Mouse (Mus musculus): ENCODE results near the gene Nxf1. TPM values are rescaled to one million over a fixed set of nuclear protein-coding genes. Genes with fewer than 3 reads are reported as not detected.

Nxf1 gene
- 120 and 140 TPM in 2 replicates for polyA plus RNA-seq (2015; fragmentation: Nextera tagmentation; extraction: Ambion mirVana)

- peaks cover 12% of the 10 kb centered on the region for H3K36me3 ChIP-seq (ENCODE audit: control insufficient read depth, insufficient read depth, low read length)
- peaks cover 21% of the 10 kb centered on the region for H3K4me1 ChIP-seq (ENCODE audit: control insufficient read depth, insufficient read depth, low read depth, low read length)
- peak within 1 kb of the TSS; percentile 99 for H3K9ac ChIP-seq (ENCODE audit: low read depth, low read length)
- peak within 1 kb of the TSS; percentile 86 for H3K4me3 ChIP-seq (ENCODE audit: low read length)
- peak within 1 kb of the TSS; percentile 86 for H3K27ac ChIP-seq (ENCODE audit: low read depth, low read length)
- no peaks in the 10 kb centered on the region for H3K27me3 ChIP-seq (replicated peaks; ENCODE audit: control insufficient read depth, insufficient read depth, low read length)
- peak within 1 kb of the TSS; percentile 72 for H3K4me2 ChIP-seq (ENCODE audit: low read length)
- WGBS, result under 1% methylated on average over 75 of the region's 75 CpGs
- ATAC-seq, result peak; percentile 95
- H3K9me3 ChIP-seq (ENCODE audit: control insufficient read depth, low read length), result no peaks in the 10 kb centered on the region
Observed at GRCm38 (mm10) chr19:8756635-8757387, at the start of gene Nxf1. Gene Nxf1 (plus strand): TSS chr19:8757073.

- H3K36me3 ChIP-seq (ENCODE audit: control insufficient read depth, insufficient read depth, low read length), result peaks cover 36% of the 10 kb centered on the region
- H3K4me3 ChIP-seq (ENCODE audit: low read length), result no peak overlapping the region
- ATAC-seq, result no peak
- H3K27ac ChIP-seq (ENCODE audit: low read depth, low read length), result no peak overlapping the region
- 95% methylated on average over 8 of the region's 8 CpGs for WGBS
- peaks cover 19% of the 10 kb centered on the region for H3K4me1 ChIP-seq (ENCODE audit: control insufficient read depth, insufficient read depth, low read depth, low read length)
- H3K27me3 ChIP-seq (replicated peaks; ENCODE audit: control insufficient read depth, insufficient read depth, low read length), result no peaks in the 10 kb centered on the region
- H3K4me2 ChIP-seq (ENCODE audit: low read length), result no peak overlapping the region
- H3K9ac ChIP-seq (ENCODE audit: low read depth, low read length), result no peak overlapping the region
- no peaks in the 10 kb centered on the region for H3K9me3 ChIP-seq (ENCODE audit: control insufficient read depth, low read length)
Observed at GRCm38 (mm10) chr19:8708954-8709353, 47.9 kb upstream of the Nxf1 start.

GRCm38 (mm10) chr19:8710057-8710456 lies 46.8 kb upstream of the Nxf1 start:
- H3K27me3 ChIP-seq (replicated peaks; ENCODE audit: control insufficient read depth, insufficient read depth, low read length), result no peaks in the 10 kb centered on the region
- H3K9me3 ChIP-seq (ENCODE audit: control insufficient read depth, low read length), result no peaks in the 10 kb centered on the region
- H3K9ac ChIP-seq (ENCODE audit: low read depth, low read length), result no peak overlapping the region
- H3K4me3 ChIP-seq (ENCODE audit: low read length), result no peak overlapping the region
- peaks cover 36% of the 10 kb centered on the region for H3K36me3 ChIP-seq (ENCODE audit: control insufficient read depth, insufficient read depth, low read length)
- peak overlapping the region; percentile 24 for H3K27ac ChIP-seq (ENCODE audit: low read depth, low read length)
- peaks cover 23% of the 10 kb centered on the region for H3K4me1 ChIP-seq (ENCODE audit: control insufficient read depth, insufficient read depth, low read depth, low read length)
- no peak for ATAC-seq
- peak overlapping the region; percentile 1; the same call in 1 of the 2 replicates for H3K4me2 ChIP-seq (ENCODE audit: low read length)
- WGBS, result 84% methylated on average over 2 of the region's 2 CpGs

GRCm38 (mm10) chr19:8711506-8711905 lies 45.4 kb upstream of the Nxf1 start:
- H3K9me3 ChIP-seq (ENCODE audit: control insufficient read depth, low read length), result no peaks in the 10 kb centered on the region
- 72% methylated on average over 4 of the region's 4 CpGs for WGBS
- H3K4me1 ChIP-seq (ENCODE audit: control insufficient read depth, insufficient read depth, low read depth, low read length), result peaks cover 23% of the 10 kb centered on the region
- H3K27me3 ChIP-seq (replicated peaks; ENCODE audit: control insufficient read depth, insufficient read depth, low read length), result no peaks in the 10 kb centered on the region
- no peak for ATAC-seq
- peak overlapping the region; percentile 9; the same call in 1 of the 2 replicates for H3K9ac ChIP-seq (ENCODE audit: low read depth, low read length)
- H3K4me2 ChIP-seq (ENCODE audit: low read length), result peak overlapping the region; percentile 58
- peaks cover 33% of the 10 kb centered on the region for H3K36me3 ChIP-seq (ENCODE audit: control insufficient read depth, insufficient read depth, low read length)
- no peak overlapping the region for H3K27ac ChIP-seq (ENCODE audit: low read depth, low read length)
- peak overlapping the region; percentile 50 for H3K4me3 ChIP-seq (ENCODE audit: low read length)

GRCm38 (mm10) chr19:8711949-8712869 lies 44.7 kb upstream of the Nxf1 start:
- peak overlapping the region; percentile 50 for H3K4me3 ChIP-seq (ENCODE audit: low read length)
- 62% methylated on average over 10 of the region's 10 CpGs for WGBS

GRCm38 (mm10) chr19:8712870-8713305 lies 44.0 kb upstream of the Nxf1 start:
- WGBS, result under 1% methylated on average over 13 of the region's 13 CpGs
- H3K27ac ChIP-seq (ENCODE audit: low read depth, low read length), result peak overlapping the region; percentile 85
- H3K4me2 ChIP-seq (ENCODE audit: low read length), result peak overlapping the region; percentile 58
- peaks cover 23% of the 10 kb centered on the region for H3K4me1 ChIP-seq (ENCODE audit: control insufficient read depth, insufficient read depth, low read depth, low read length)
- peaks cover 23% of the 10 kb centered on the region for H3K36me3 ChIP-seq (ENCODE audit: control insufficient read depth, insufficient read depth, low read length)
- H3K27me3 ChIP-seq (replicated peaks; ENCODE audit: control insufficient read depth, insufficient read depth, low read length), result no peaks in the 10 kb centered on the region
- H3K9me3 ChIP-seq (ENCODE audit: control insufficient read depth, low read length), result no peaks in the 10 kb centered on the region
- H3K4me3 ChIP-seq (ENCODE audit: low read length), result peak overlapping the region; percentile 50
- peak overlapping the region; percentile 75 for H3K9ac ChIP-seq (ENCODE audit: low read depth, low read length)
- ATAC-seq, result peak; percentile 44

More at GRCm38 (mm10) chr19:8711949-8712869, 44.7 kb upstream of the Nxf1 start:
- H3K27ac ChIP-seq (ENCODE audit: low read depth, low read length), result peak overlapping the region; percentile 85
- no peak for ATAC-seq
- no peaks in the 10 kb centered on the region for H3K9me3 ChIP-seq (ENCODE audit: control insufficient read depth, low read length)
- H3K4me2 ChIP-seq (ENCODE audit: low read length), result peak overlapping the region; percentile 58
- peaks cover 23% of the 10 kb centered on the region for H3K4me1 ChIP-seq (ENCODE audit: control insufficient read depth, insufficient read depth, low read depth, low read length)
- no peaks in the 10 kb centered on the region for H3K27me3 ChIP-seq (replicated peaks; ENCODE audit: control insufficient read depth, insufficient read depth, low read length)
- peaks cover 28% of the 10 kb centered on the region for H3K36me3 ChIP-seq (ENCODE audit: control insufficient read depth, insufficient read depth, low read length)
- H3K9ac ChIP-seq (ENCODE audit: low read depth, low read length), result peak overlapping the region; percentile 75

GRCm38 (mm10) chr19:8713306-8713996 lies 43.4 kb upstream of the Nxf1 start:
- peak overlapping the region; percentile 85 for H3K27ac ChIP-seq (ENCODE audit: low read depth, low read length)
- WGBS, result under 1% methylated on average over 48 of the region's 51 CpGs
- no peaks in the 10 kb centered on the region for H3K9me3 ChIP-seq (ENCODE audit: control insufficient read depth, low read length)
- H3K36me3 ChIP-seq (ENCODE audit: control insufficient read depth, insufficient read depth, low read length), result peaks cover 17% of the 10 kb centered on the region
- peak overlapping the region; percentile 58 for H3K4me2 ChIP-seq (ENCODE audit: low read length)
- peak overlapping the region; percentile 50 for H3K4me3 ChIP-seq (ENCODE audit: low read length)
- peak overlapping the region; percentile 75 for H3K9ac ChIP-seq (ENCODE audit: low read depth, low read length)
- ATAC-seq, result peak; percentile 93
- peaks cover 23% of the 10 kb centered on the region for H3K4me1 ChIP-seq (ENCODE audit: control insufficient read depth, insufficient read depth, low read depth, low read length)
- no peaks in the 10 kb centered on the region for H3K27me3 ChIP-seq (replicated peaks; ENCODE audit: control insufficient read depth, insufficient read depth, low read length)

- Histone ChIP-seq H3K4me2 (ENCODE audit: low read length) (peak overlapping the region; percentile 58), H3K9me3 (ENCODE audit: control insufficient read depth, low read length) (no peaks in the 10 kb centered on the region), H3K27me3 (replicated peaks; ENCODE audit: control insufficient read depth, insufficient read depth, low read length) (no peaks in the 10 kb centered on the region), H3K27ac (ENCODE audit: low read depth, low read length) (peak overlapping the region; percentile 85), H3K4me3 (ENCODE audit: low read length) (peak overlapping the region; percentile 50), H3K36me3 (ENCODE audit: control insufficient read depth, insufficient read depth, low read length) (peaks cover 11% of the 10 kb centered on the region), H3K4me1 (ENCODE audit: control insufficient read depth, insufficient read depth, low read depth, low read length) (peaks cover 23% of the 10 kb centered on the region), H3K9ac (ENCODE audit: low read depth, low read length) (peak overlapping the region; percentile 75)
- 7% methylated on average over 13 of the region's 13 CpGs for WGBS
- peak; percentile 31 for ATAC-seq
Observed at GRCm38 (mm10) chr19:8713997-8714652, 42.7 kb upstream of the Nxf1 start.
